Mouse (Mus musculus) kidney, postnatal 0 days (tissue): ENCODE measurements around the gene Hoxc6. TPM values are rescaled to one million over a fixed set of nuclear protein-coding genes. Genes with fewer than 3 reads are reported as not detected.

Experiments used
- ATAC-seq: fragments of 200-750 bp; cut with Nextera tagmentation; replicated peaks from 2 replicates; pipeline ENCODE4 v1.8.0; 2017; ENCODE audit warnings: low read depth, moderate number of reproducible peaks, moderate TSS enrichment, moderate library complexity; ENCODE audit not compliant: low FRiP score
- DNase-seq: peaks from one replicate; pipeline ENCODE4 v3.0.0-alpha.2; 2016; ENCODE audit warnings: low spot score
- H3K27ac ChIP-seq: fragments of 300-500 bp; sonication (generic); 2 replicates; pipeline ENCODE4 v1.5.1; 2014; ENCODE audit warnings: mild to moderate bottlenecking
- H3K27me3 ChIP-seq: fragments of 300-500 bp; sonication (generic); 2 replicates; pipeline ENCODE4 v1.6.1; 2014; ENCODE audit warnings: low read length, mixed read lengths; ENCODE audit not compliant: insufficient read depth
- H3K36me3 ChIP-seq: fragments of 300-500 bp; sonication (generic); 2 replicates; pipeline ENCODE4 v1.6.1; 2014; ENCODE audit warnings: low read length, mixed read lengths; ENCODE audit not compliant: insufficient read depth
- H3K4me1 ChIP-seq: fragments of 300-500 bp; sonication (generic); replicated peaks from 2 replicates; pipeline ENCODE4 v1.6.1; 2014; ENCODE audit warnings: antibody characterized with exemption, low read length, mixed read lengths; ENCODE audit not compliant: insufficient read depth
- H3K4me2 ChIP-seq: fragments of 300-500 bp; sonication (generic); 2 replicates; pipeline ENCODE4 v1.6.1; 2014; ENCODE audit warnings: mild to moderate bottlenecking, low read length, moderate library complexity, mixed read lengths
- H3K4me3 ChIP-seq: fragments of 300-500 bp; sonication (generic); replicated peaks from 2 replicates; pipeline ENCODE4 v1.5.1; 2014; ENCODE audit warnings: low read depth, low read length
- H3K9ac ChIP-seq: fragments of 300-500 bp; sonication (generic); 2 replicates; pipeline ENCODE4 v1.6.1; 2014; ENCODE audit warnings: low read depth, low read length
- H3K9me3 ChIP-seq: fragments of 300-500 bp; sonication (generic); replicated peaks from 2 replicates; pipeline ENCODE4 v1.6.1; 2016; ENCODE audit warnings: low read length, inconsistent platforms, mixed read lengths
- CTCF ChIP-seq: IDR thresholded peaks from 2 replicates; pipeline ENCODE4 v1.5.1; 2016; ENCODE audit warnings: antibody characterized with exemption, low read depth, mild to moderate bottlenecking, moderate library complexity
- WGBS: fragments of 180-500 bp; shearing (Covaris S2); extraction: QIAGEN DNeasy Blood & Tissue Kit; methylation state at CpG from one replicate; pipeline ENCODE4 v1.1.7; 2014; 5-methylcytosine and 5-hydroxymethylcytosine counted together
- polyA plus RNA-seq: library from polyadenylated mRNA; unstranded; fragments of >200 nt; fragmentation: Nextera tagmentation; extraction: Ambion mirVana; gene quantifications from 2 replicates; pipeline ENCODE4 v1.2.1, GENCODE M21; 2015

Gene Hoxc6
- polyA plus RNA-seq, 1 experiment from 2014 or later = 9.3 TPM

DNA sequence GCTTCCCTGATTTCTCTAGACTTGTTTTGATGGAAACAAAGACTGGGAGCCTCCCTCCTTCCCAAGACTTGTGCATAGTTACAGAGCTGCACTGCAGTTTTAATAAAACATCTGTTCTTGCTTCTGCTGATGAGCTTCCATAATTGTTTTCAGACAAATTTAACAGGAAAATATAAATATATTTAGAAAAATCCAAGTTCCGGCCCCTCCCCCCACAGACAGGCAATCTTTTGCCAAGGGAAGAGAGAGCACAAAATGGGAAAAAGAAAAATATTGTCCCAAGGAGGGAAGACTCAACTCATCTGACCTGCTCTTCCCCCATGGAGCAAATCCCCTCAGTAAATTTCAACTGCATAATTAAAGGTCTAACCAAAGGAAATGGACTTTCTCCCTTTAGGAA lies 8.3 kb downstream of the Hoxc6 start:
- Histone ChIP-seq H3K27me3 (no peaks in the 10 kb centered on the region; the same call in 1 of the 2 replicates), H3K36me3 (no peaks in the 10 kb centered on the region), H3K9ac (peak overlapping the region; percentile 52), H3K4me1 (peaks cover 33% of the 10 kb centered on the region), H3K4me3 (no peak overlapping the region), H3K9me3 (no peaks in the 10 kb centered on the region), H3K4me2 (peak overlapping the region; percentile 53), H3K27ac (peak overlapping the region; percentile 89)
- no peak for TF ChIP-seq CTCF
- DNase-seq = peak; percentile 68
- WGBS = 12% methylated on average over 1 of the region's 1 CpGs
- ATAC-seq = no peak

DNA sequence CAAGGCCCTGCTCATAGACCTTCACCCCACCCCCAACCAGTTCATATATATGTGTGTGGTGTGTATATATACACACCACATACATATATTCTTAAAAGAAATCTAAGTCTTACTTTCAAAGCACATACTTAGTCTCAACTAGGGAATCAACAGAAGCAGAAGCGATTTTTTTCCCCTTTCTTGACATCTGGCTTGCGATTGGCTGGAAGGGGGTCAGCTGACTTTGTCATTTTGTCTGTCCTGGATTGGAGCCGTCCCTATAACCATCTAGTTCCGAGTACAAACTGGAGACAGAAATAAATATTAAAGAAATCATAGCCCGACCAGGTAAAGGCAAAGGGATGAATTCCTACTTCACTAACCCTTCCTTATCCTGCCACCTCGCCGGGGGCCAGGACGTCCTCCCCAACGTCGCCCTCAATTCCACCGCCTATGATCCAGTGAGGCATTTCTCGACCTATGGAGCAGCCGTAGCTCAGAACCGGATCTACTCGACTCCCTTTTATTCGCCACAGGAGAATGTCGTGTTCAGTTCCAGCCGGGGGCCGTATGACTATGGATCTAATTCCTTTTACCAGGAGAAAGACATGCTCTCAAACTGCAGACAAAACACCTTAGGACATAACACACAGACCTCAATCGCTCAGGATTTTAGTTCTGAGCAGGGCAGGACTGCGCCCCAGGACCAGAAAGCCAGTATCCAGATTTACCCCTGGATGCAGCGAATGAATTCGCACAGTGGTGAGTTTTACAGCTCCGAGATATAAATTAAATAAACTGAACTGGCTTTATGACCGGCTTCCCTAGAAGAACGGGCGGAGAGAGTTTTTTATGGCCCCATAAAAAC lies 11.4 kb downstream of the Hoxc6 start:
- no peak for ATAC-seq
- peak overlapping the region; percentile 62 for H3K9ac ChIP-seq
- H3K4me1 ChIP-seq = peaks cover 16% of the 10 kb centered on the region
- DNase-seq = peak; percentile 93
- H3K36me3 ChIP-seq = no peaks in the 10 kb centered on the region
- H3K4me2 ChIP-seq = peak overlapping the region; percentile 49
- no peaks in the 10 kb centered on the region; the same call in 1 of the 2 replicates for H3K27me3 ChIP-seq
- peak overlapping the region; percentile 13 for H3K4me3 ChIP-seq
- 3% methylated on average over 27 of the region's 27 CpGs for WGBS
- H3K9me3 ChIP-seq = no peaks in the 10 kb centered on the region
- no peak for TF ChIP-seq CTCF
- peak overlapping the region; percentile 65 for H3K27ac ChIP-seq

DNA sequence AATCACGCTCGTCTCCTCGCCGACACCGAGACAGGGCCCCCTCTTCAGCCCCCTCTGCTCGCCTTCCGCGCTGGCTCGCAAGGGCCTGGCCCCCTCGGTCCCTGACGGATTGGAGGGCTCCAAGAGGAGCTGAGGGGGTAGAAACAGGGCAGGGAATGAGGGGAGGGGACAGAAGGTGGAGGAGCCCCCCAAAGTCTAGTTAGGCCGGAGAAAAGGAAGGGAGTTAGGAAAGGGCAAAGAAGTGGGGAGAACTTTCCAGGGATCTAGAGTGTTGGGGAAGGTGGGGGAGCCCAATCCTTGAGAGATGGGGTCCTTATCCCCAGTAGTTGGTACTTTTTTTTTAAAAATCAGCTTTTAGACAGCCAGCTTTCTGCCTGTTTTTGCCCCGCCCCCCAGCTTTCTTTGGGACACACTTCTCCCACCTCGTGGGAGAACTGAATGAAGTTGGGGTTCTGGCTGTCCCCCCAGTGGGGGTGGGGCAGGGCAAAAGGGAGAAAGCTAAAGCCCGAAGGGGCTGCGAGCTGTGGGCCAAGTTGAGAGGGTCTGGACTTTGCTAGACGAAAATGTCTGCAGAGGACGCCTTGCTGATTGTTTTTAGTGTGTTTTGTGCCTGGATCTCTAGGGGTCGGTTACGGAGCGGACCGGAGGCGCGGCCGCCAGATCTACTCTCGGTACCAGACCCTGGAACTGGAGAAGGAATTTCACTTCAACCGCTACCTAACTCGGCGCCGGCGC lies 12.2 kb downstream of the Hoxc6 start:
- H3K9me3 ChIP-seq = no peaks in the 10 kb centered on the region
- DNase-seq = no peak
- 0 out of 2 replicates have a peak, but pooled peaks cover 2% of the 10 kb centered on the region for H3K36me3 ChIP-seq
- ATAC-seq = no peak
- peak overlapping the region; percentile 65 for H3K27ac ChIP-seq
- TF ChIP-seq CTCF = no peak
- WGBS = 6% methylated on average over 31 of the region's 31 CpGs
- peaks cover 24% of the 10 kb centered on the region for H3K4me1 ChIP-seq
- H3K4me3 ChIP-seq = peak overlapping the region; percentile 13
- H3K27me3 ChIP-seq = peaks cover 5% of the 10 kb centered on the region; the same call in 1 of the 2 replicates
- H3K4me2 ChIP-seq = peak overlapping the region; percentile 49
- peak overlapping the region; percentile 62 for H3K9ac ChIP-seq

DNA sequence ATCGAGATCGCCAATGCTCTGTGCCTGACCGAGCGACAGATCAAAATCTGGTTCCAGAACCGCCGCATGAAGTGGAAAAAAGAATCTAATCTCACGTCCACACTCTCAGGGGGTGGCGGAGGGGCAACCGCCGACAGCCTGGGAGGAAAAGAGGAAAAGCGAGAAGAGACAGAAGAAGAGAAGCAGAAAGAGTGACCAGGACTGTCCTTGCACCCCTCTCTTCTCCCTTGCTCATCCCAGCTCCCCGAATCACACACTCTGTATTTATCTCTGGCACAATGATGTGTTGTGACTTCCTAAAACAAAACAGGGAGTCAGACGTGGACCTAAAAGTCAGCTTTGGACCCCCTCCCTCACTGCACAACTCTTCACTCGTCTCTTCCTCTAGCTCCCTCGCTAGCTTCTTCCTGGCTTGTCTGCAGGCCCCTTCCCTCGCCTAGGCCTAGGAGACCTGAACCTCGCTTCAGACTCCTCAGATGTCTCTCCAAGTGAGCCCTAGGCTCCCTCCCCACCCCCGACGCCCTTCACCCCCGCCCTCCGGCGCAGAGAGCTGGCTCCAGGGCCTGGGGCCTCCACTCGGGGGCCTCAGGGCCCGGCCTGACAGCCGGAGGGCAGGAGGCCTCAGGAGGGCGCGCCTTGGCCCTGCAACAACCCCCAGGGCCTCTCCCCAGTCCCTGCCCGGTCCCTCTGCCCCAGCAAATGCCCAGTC lies 12.9 kb downstream of the Hoxc6 start:
- H3K4me3 ChIP-seq = no peak overlapping the region
- H3K27ac ChIP-seq = peak overlapping the region; percentile 65
- ATAC-seq = no peak
- H3K9ac ChIP-seq = peak overlapping the region; percentile 62; the same call in 1 of the 2 replicates
- peaks cover 30% of the 10 kb centered on the region for H3K4me1 ChIP-seq
- H3K36me3 ChIP-seq = 0 out of 2 replicates have a peak, but pooled peaks cover 2% of the 10 kb centered on the region
- no peak for DNase-seq
- H3K4me2 ChIP-seq = peak overlapping the region; percentile 49
- no peak for TF ChIP-seq CTCF
- 15% methylated on average over 28 of the region's 28 CpGs for WGBS
- peaks cover 5% of the 10 kb centered on the region; the same call in 1 of the 2 replicates for H3K27me3 ChIP-seq
- no peaks in the 10 kb centered on the region for H3K9me3 ChIP-seq

DNA sequence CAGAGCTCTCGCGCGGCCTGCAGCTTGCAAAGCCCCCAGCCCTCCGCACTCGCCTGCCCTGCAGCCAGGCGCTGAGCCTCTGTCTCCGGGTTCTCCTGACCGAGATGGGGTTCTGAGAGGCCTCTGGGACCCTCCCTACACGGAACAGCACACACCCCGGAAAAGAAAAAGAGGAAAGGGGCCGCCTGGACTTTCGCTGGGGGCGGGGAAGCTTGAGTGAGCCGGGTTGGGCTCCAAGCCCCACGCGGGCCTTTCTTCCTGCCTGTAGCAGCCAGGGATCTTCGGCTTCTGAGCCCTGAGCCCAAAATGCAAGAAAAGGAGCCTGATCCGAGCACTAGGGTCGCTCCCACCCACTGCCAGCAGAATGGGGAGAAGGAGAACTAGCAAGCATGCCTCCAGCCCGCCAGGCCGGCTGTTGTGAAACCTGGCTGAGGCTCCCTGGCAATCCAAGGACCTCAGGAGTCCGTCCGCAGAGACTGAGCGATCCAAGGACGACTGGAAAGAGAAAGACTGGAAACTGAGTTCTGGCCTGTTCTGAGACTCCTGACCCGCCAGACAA lies 13.9 kb downstream of the Hoxc6 start:
- Histone ChIP-seq H3K4me2 (peak overlapping the region; percentile 37), H3K9ac (peak overlapping the region; percentile 48; the same call in 1 of the 2 replicates), H3K36me3 (0 out of 2 replicates have a peak, but pooled peaks cover 2% of the 10 kb centered on the region), H3K27ac (peak overlapping the region; percentile 69), H3K9me3 (no peaks in the 10 kb centered on the region), H3K27me3 (peaks cover 5% of the 10 kb centered on the region; the same call in 1 of the 2 replicates), H3K4me3 (0 out of 2 replicates have a peak overlapping the region, but pooled peaks have one; percentile 10), H3K4me1 (peaks cover 35% of the 10 kb centered on the region)
- TF ChIP-seq CTCF = no peak
- WGBS = 30% methylated on average over 26 of the region's 26 CpGs
- ATAC-seq (no peak), DNase-seq (no peak)
